Mouse (Mus musculus): Measurements from ENCODE around the gene Mfap5.

DNA sequence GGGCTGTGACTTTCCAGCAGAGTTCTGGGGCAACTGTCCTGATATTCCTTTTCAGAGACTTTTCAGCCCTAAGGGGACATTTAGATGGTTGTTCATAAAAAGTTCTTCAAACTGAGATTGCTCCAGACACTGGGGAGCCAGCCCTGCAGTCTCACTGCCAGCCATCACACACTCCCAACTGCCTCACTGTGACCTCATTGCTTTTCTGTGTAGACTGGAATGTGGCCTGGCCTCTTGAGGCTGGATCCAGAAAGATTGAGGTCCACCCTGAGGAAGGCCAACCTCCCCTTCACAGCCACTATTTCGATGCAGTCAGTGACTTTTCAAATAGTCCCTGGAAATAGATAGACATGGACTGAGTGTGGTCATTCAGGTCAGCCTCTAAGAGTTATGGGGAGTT, 12.0 kb downstream of the Mfap5 start:
- TF ChIP-seq CTCF (IDR thresholded peaks at IDR 0.05; ENCODE audit: control insufficient read depth, insufficient read depth, insufficient replicate concordance, low read depth, low read length): no peak
- no peak for TF ChIP-seq POLR2A (IDR thresholded peaks at IDR 0.05; ENCODE audit: control insufficient read depth, low read depth, low read length)

Data from testis, adult 2 months (tissue).